Comparison of ENCODE assay signal across 8 mouse cellular contexts in the genomic region with DNA sequence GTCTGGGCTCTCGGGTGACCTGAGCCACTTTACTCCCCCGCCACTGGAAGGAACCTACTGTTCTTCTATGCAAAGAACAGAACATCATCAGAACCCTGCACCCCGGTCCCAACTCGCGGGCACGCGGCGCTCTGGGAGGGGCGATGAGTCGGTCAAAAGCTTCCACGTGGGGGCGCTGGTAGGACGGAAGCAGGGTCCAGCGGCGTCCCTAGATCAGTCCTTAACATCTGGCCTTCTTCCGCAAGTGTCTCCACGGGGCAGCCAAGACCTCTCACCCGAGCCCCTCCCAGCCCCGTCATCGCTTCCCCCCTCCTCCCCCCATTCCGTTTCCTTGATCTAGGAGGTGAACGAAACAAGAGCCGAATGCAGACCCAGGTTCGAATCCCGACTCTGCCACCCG. TPM values are rescaled to one million over a fixed set of nuclear protein-coding genes. Genes with fewer than 3 reads are reported as not detected.
DNase-seq lines count a peak whose midpoint lies in the region; ATAC-seq and TF ChIP-seq lines count a peak whose summit lies in the region.

No protein-coding gene starts in this region.

- H3K9ac ChIP-seq in intestine, embryonic 15.5 days, result peak overlapping the region; percentile 69
- H3K9ac ChIP-seq in limb, embryonic 12.5 days (replicated peaks), result peak overlapping the region; percentile 70
- peak overlapping the region; percentile 68 for H3K9ac ChIP-seq in midbrain, embryonic 13.5 days (replicated peaks)

- TF ChIP-seq POLR2A in small intestine, adult 2 months (IDR thresholded peaks at IDR 0.05; ENCODE audit: low read depth, low read length), result no peak

- DNase-seq in adrenal gland, adult 2 months, result peak; percentile 83
- DNase-seq in embryo, embryonic 11 days, result peak; percentile 86
- peak; percentile 83 for DNase-seq in gastrocnemius, postnatal 25 days

- 3% methylated on average over 26 of the region's 26 CpGs for WGBS in intestine, embryonic 15.5 days
- 1% methylated on average over 26 of the region's 26 CpGs for WGBS in limb, embryonic 12.5 days
- WGBS in midbrain, embryonic 13.5 days, result under 1% methylated on average over 26 of the region's 26 CpGs
- 1% methylated on average over 26 of the region's 26 CpGs for WGBS in small intestine, adult 2 months

- ATAC-seq in intestine, embryonic 15.5 days, result peak; percentile 82
- ATAC-seq in limb, embryonic 12.5 days (ENCODE audit: insufficient number of reproducible peaks, insufficient read depth, low FRiP score, low TSS enrichment, low read depth), result no peak
- peak; percentile 57 for ATAC-seq in midbrain, embryonic 13.5 days
- no peak for ATAC-seq in activated CD4-positive, CD25-positive, alpha-beta regulatory T cell, adult 4 months

- TF ChIP-seq CTCF in small intestine, adult 2 months (IDR thresholded peaks at IDR 0.05; ENCODE audit: extremely low read depth, insufficient read length, insufficient replicate concordance, low read depth, low read length), result peak; percentile 49; the same call in 1 of the 2 replicates

- H3K9me3 ChIP-seq in intestine, embryonic 15.5 days, result no peaks in the 10 kb centered on the region
- no peaks in the 10 kb centered on the region for H3K9me3 ChIP-seq in limb, embryonic 12.5 days
- no peaks in the 10 kb centered on the region for H3K9me3 ChIP-seq in midbrain, embryonic 13.5 days

- H3K27me3 ChIP-seq in intestine, embryonic 15.5 days (replicated peaks), result no peaks in the 10 kb centered on the region
- H3K27me3 ChIP-seq in limb, embryonic 12.5 days, result peaks cover 8% of the 10 kb centered on the region; the same call in 1 of the 2 replicates
- peaks cover 18% of the 10 kb centered on the region for H3K27me3 ChIP-seq in midbrain, embryonic 13.5 days
- no peaks in the 10 kb centered on the region for H3K27me3 ChIP-seq in small intestine, adult 2 months (ENCODE audit: control insufficient read depth, insufficient read depth, low read length)

- no peaks in the 10 kb centered on the region for H3K36me3 ChIP-seq in intestine, embryonic 15.5 days
- H3K36me3 ChIP-seq in limb, embryonic 12.5 days, result no peaks in the 10 kb centered on the region
- no peaks in the 10 kb centered on the region for H3K36me3 ChIP-seq in midbrain, embryonic 13.5 days
- no peaks in the 10 kb centered on the region for H3K36me3 ChIP-seq in small intestine, adult 2 months (ENCODE audit: control insufficient read depth, insufficient read depth, low read length)

- H3K4me2 ChIP-seq in intestine, embryonic 15.5 days (replicated peaks), result peak overlapping the region; percentile 95
- H3K4me2 ChIP-seq in limb, embryonic 12.5 days, result peak overlapping the region; percentile 92
- peak overlapping the region; percentile 76 for H3K4me2 ChIP-seq in midbrain, embryonic 13.5 days (replicated peaks)

- peaks cover 10% of the 10 kb centered on the region for H3K4me1 ChIP-seq in intestine, embryonic 15.5 days (replicated peaks)
- no peaks in the 10 kb centered on the region; the same call in none of the 2 replicates for H3K4me1 ChIP-seq in limb, embryonic 12.5 days (replicated peaks)
- H3K4me1 ChIP-seq in midbrain, embryonic 13.5 days (replicated peaks), result peaks cover 18% of the 10 kb centered on the region
- H3K4me1 ChIP-seq in small intestine, adult 2 months (ENCODE audit: control insufficient read depth, insufficient read depth, insufficient read length, low read length), result no peaks in the 10 kb centered on the region

- H3K27ac ChIP-seq in intestine, embryonic 15.5 days, result peak overlapping the region; percentile 68
- no peak overlapping the region; the same call in 1 of the 2 replicates for H3K27ac ChIP-seq in limb, embryonic 12.5 days
- no peak overlapping the region for H3K27ac ChIP-seq in midbrain, embryonic 13.5 days
- H3K27ac ChIP-seq in small intestine, adult 2 months (ENCODE audit: insufficient read depth, low read depth, low read length), result peak overlapping the region; percentile 30; the same call in 1 of the 2 replicates

- H3K4me3 ChIP-seq in intestine, embryonic 15.5 days (replicated peaks), result peak overlapping the region; percentile 64
- peak overlapping the region; percentile 59 for H3K4me3 ChIP-seq in limb, embryonic 12.5 days (replicated peaks)
- peak overlapping the region; percentile 48 for H3K4me3 ChIP-seq in midbrain, embryonic 13.5 days (replicated peaks)
- H3K4me3 ChIP-seq in small intestine, adult 2 months (ENCODE audit: low read depth, low read length), result peak overlapping the region; percentile 74

RNA-seq across cellular contexts. Expression of a gene that starts 2.8 kb away (rescaled TPM):
- total RNA-seq in adrenal gland, adult 2 months (2021), result not detected
- polyA plus RNA-seq in adrenal gland, adult 2 months (2012; rRNA removed), result not detected in 2 replicates
- under 1 TPM; 0.23 to 0.35 TPM for total RNA-seq in gastrocnemius, postnatal 25 days (2021)
- polyA plus RNA-seq in intestine, embryonic 15.5 days (2015; fragmentation: Nextera tagmentation; extraction: Ambion mirVana), result not detected in 2 replicates
- polyA plus RNA-seq in limb, embryonic 12.5 days (2016; fragmentation: Nextera tagmentation; extraction: Ambion mirVana), result not detected in 2 replicates
- not detected in 2 replicates for polyA plus RNA-seq in midbrain, embryonic 13.5 days (2015; fragmentation: Nextera tagmentation; extraction: Ambion mirVana)
- 0.24 TPM in 1 of 2 replicates, not detected in the other for polyA plus RNA-seq in small intestine, adult 2 months (2012; rRNA removed)
- polyA plus RNA-seq in activated CD4-positive, CD25-positive, alpha-beta regulatory T cell, adult 4 months (2017; shearing (Covaris generic)), result not detected

RNA-seq across cellular contexts. Expression of a gene that starts 51.6 kb away (rescaled TPM):
- 10 to 100 TPM; 51.7 to 64.2 TPM for total RNA-seq in adrenal gland, adult 2 months (2021)
- polyA plus RNA-seq in adrenal gland, adult 2 months (2012; rRNA removed), result 21.5 and 23.8 TPM in 2 replicates
- total RNA-seq in gastrocnemius, postnatal 25 days (2021), result 10 to 100 TPM; 16.9 to 19.6 TPM
- polyA plus RNA-seq in intestine, embryonic 15.5 days (2015; fragmentation: Nextera tagmentation; extraction: Ambion mirVana), result 67.3 and 68.7 TPM in 2 replicates
- 77.7 and 79.4 TPM in 2 replicates for polyA plus RNA-seq in limb, embryonic 12.5 days (2016; fragmentation: Nextera tagmentation; extraction: Ambion mirVana)
- polyA plus RNA-seq in midbrain, embryonic 13.5 days (2015; fragmentation: Nextera tagmentation; extraction: Ambion mirVana), result 63.8 and 66.1 TPM in 2 replicates
- 9.6 and 19.4 TPM in 2 replicates for polyA plus RNA-seq in small intestine, adult 2 months (2012; rRNA removed)
- polyA plus RNA-seq in activated CD4-positive, CD25-positive, alpha-beta regulatory T cell, adult 4 months (2017; shearing (Covaris generic)), result 10 to 100 TPM; 40.8 to 49.2 TPM

Comparison
In these comparisons a context has a peak if more than half of its experiments do, and no peak if none do; other contexts are left out.
1. ATAC-seq: peak in intestine, embryonic 15.5 days (single experiment) and midbrain, embryonic 13.5 days (single experiment); none in limb, embryonic 12.5 days (single experiment) and activated CD4-positive, CD25-positive, alpha-beta regulatory T cell, adult 4 months (single experiment).
2. H3K27ac ChIP-seq: peak in intestine, embryonic 15.5 days (single experiment) and small intestine, adult 2 months (single experiment); none in limb, embryonic 12.5 days (single experiment) and midbrain, embryonic 13.5 days (single experiment).
3. Peak in every context shown above with its lines, with median percentiles within 50 percentile points of each other: DNase-seq, H3K4me2 ChIP-seq, H3K4me3 ChIP-seq and H3K9ac ChIP-seq.